Mouse (Mus musculus) liver, postnatal 0 days (tissue): ENCODE measurements around the gene Hmgxb4. TPM values are rescaled to one million over a fixed set of nuclear protein-coding genes. Genes with fewer than 3 reads are reported as not detected.

ENCODE experiments used
- ATAC-seq: fragments of 200-750 bp; cut with Nextera tagmentation; 2 replicates; pipeline ENCODE4 v1.8.0; 2017; ENCODE audit warnings: mild to moderate bottlenecking, moderate library complexity
- DNase-seq: peaks from one replicate; pipeline ENCODE4 v3.0.0-alpha.2; 2016
- H3K27ac ChIP-seq: fragments of 300-500 bp; sonication (generic); 2 replicates; pipeline ENCODE4 v1.5.1; 2014; ENCODE audit warnings: antibody characterized with exemption, moderate library complexity, mild to moderate bottlenecking, low read depth
- H3K27me3 ChIP-seq: fragments of 300-500 bp; sonication (generic); 2 replicates; pipeline ENCODE4 v1.6.1; 2014; ENCODE audit warnings: low read length, control low read depth, mixed read lengths; ENCODE audit not compliant: insufficient read depth
- H3K36me3 ChIP-seq: fragments of 300-500 bp; sonication (generic); replicated peaks from 2 replicates; pipeline ENCODE4 v1.6.1; 2014; ENCODE audit warnings: mild to moderate bottlenecking, control low read depth, low read length, moderate library complexity, mixed read lengths; ENCODE audit not compliant: insufficient read depth
- H3K4me1 ChIP-seq: fragments of 300-500 bp; sonication (generic); 2 replicates; pipeline ENCODE4 v1.6.1; 2014; ENCODE audit warnings: antibody characterized with exemption, mild to moderate bottlenecking, control low read depth; ENCODE audit not compliant: insufficient read depth
- H3K4me2 ChIP-seq: fragments of 300-500 bp; sonication (generic); 2 replicates; pipeline ENCODE4 v1.6.1; 2014; ENCODE audit warnings: low read depth, mild to moderate bottlenecking, low read length, moderate library complexity, mixed read lengths
- H3K4me3 ChIP-seq: fragments of 300-500 bp; sonication (generic); 2 replicates; pipeline ENCODE4 v1.5.1; 2014; ENCODE audit warnings: low read depth, low read length
- H3K9ac ChIP-seq: fragments of 300-500 bp; sonication (generic); replicated peaks from 2 replicates; pipeline ENCODE4 v1.6.1; 2014; ENCODE audit warnings: mild to moderate bottlenecking, moderate library complexity
- H3K9me3 ChIP-seq: fragments of 300-500 bp; sonication (generic); 2 replicates; pipeline ENCODE4 v1.6.1; 2016; ENCODE audit warnings: mild to moderate bottlenecking, control low read depth, low read length, mixed read lengths
- CTCF ChIP-seq: sonication (generic); IDR thresholded peaks from 2 replicates; pipeline ENCODE4 v1.5.1; 2016; ENCODE audit warnings: antibody characterized with exemption, low read depth
- EP300 ChIP-seq: IDR thresholded peaks from 2 replicates; pipeline ENCODE4 v1.6.1; 2016; ENCODE audit warnings: antibody characterized with exemption, low read depth, mild to moderate bottlenecking
- WGBS: fragments of 180-500 bp; shearing (Covaris S2); extraction: QIAGEN DNeasy Blood & Tissue Kit; methylation state at CpG from one replicate; pipeline ENCODE4 v1.1.7; 2014; ENCODE audit not compliant: insufficient replicate concordance; 5-methylcytosine and 5-hydroxymethylcytosine counted together
- polyA plus RNA-seq: library from polyadenylated mRNA; unstranded; fragments of >200 nt; fragmentation: Nextera tagmentation; extraction: Ambion mirVana; gene quantifications from 2 replicates; pipeline ENCODE4 v1.2.1, GENCODE M21; 2015

Gene Hmgxb4
- polyA plus RNA-seq, 1 experiment from 2014 or later, result 6.6 TPM

DNA sequence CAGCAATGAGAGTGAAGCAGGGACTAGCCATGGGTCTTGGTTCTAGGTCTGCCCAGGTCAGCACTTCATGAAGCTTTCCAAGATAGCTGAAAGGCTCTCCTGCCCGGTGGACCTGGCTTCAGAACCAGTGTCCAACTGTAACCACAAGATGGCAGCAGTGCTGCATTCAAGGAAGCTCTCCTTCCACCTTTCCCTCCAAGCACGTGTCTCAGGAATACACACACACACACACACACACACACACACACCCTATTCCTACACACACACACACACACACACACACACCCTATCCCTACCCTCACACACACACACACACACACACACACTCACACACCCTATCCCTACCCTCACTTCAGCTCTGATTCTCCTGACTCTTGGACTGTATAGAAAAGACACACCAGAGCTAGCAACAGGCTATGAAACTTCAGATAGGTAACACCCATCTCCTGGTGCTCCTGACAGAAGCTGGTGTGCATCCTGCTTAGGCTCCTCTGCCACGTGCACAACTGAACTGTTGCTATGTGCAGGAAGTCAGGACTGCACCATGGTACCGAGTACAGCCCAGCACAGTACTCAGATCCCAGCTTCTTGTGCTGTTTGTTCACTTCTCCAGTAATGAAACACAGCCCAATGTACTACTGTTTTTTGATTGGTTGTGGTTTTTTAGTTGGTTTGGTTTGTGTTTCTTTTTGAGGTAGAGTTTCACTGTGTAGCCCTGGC, 78.6 kb downstream of the Hmgxb4 start:
- Histone ChIP-seq H3K4me1 (peaks cover 5% of the 10 kb centered on the region; the same call in 1 of the 2 replicates), H3K4me2 (no peak overlapping the region), H3K4me3 (no peak overlapping the region), H3K9me3 (no peaks in the 10 kb centered on the region), H3K9ac (no peak overlapping the region), H3K27ac (no peak overlapping the region), H3K36me3 (no peaks in the 10 kb centered on the region), H3K27me3 (no peaks in the 10 kb centered on the region)
- TF ChIP-seq CTCF, result peak; percentile 97
- TF ChIP-seq EP300, result no peak
- 19% methylated on average over 4 of the region's 4 CpGs for WGBS
- peak; percentile 81 for ATAC-seq
- DNase-seq, result peak; percentile 84

DNA sequence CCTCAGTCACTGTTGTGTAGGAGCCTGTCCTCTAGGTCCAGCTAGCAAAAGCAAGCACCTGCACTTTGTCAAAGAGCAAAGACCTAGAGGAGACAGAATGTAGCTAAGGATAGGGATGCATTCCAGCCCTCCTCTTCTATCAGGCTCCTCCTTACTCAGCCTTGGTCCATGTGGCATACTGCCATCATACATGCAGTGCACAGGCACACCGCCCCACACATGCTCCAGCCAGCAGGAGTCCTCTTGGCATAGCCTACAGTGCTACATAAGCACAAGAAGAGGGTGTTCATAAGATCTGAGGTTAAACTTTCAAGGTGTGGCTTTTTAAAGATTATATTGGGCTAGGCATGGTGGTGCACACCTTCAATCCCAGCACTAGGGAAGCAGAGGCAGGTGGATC, 81.7 kb downstream of the Hmgxb4 start:
- ATAC-seq (no peak), DNase-seq (no peak)
- H3K27me3 ChIP-seq, result no peaks in the 10 kb centered on the region
- H3K4me1 ChIP-seq, result no peaks in the 10 kb centered on the region; the same call in 1 of the 2 replicates
- H3K4me2 ChIP-seq, result no peak overlapping the region
- no peak overlapping the region for H3K27ac ChIP-seq
- H3K9me3 ChIP-seq, result no peaks in the 10 kb centered on the region
- H3K4me3 ChIP-seq, result no peak overlapping the region
- TF ChIP-seq CTCF (no peak), EP300 (no peak)
- no peaks in the 10 kb centered on the region for H3K36me3 ChIP-seq
- WGBS, result 86% methylated on average over 1 of the region's 1 CpGs
- no peak overlapping the region for H3K9ac ChIP-seq

DNA sequence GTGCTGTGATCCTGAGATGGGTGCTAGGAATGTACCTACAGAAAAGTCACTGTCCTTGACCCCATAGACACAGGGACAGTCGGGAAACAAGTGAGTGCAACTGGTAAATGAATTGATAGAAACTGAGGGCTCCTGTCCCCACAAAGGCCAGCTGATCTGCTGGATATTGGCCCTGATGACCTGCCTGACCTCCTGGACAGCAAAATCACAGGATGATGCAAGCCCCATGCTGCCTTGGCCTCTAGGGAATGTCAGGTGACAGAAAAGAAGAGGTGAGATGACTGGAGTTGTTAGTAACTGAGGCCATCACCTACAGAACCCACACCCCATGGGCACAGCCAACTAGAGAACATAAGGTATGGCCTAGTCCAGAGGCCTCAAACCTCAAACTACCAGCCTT, 85.1 kb downstream of the Hmgxb4 start:
- no peak overlapping the region for H3K4me2 ChIP-seq
- no peak for TF ChIP-seq EP300
- TF ChIP-seq CTCF, result no peak
- H3K9me3 ChIP-seq, result no peaks in the 10 kb centered on the region
- no peak overlapping the region for H3K4me3 ChIP-seq
- no peaks in the 10 kb centered on the region for H3K36me3 ChIP-seq
- no peak for DNase-seq
- H3K27ac ChIP-seq, result no peak overlapping the region
- no peaks in the 10 kb centered on the region for H3K27me3 ChIP-seq
- H3K9ac ChIP-seq, result no peak overlapping the region
- 59% methylated on average over 1 of the region's 1 CpGs for WGBS
- ATAC-seq, result peak; percentile 65
- peaks cover 12% of the 10 kb centered on the region for H3K4me1 ChIP-seq

DNA sequence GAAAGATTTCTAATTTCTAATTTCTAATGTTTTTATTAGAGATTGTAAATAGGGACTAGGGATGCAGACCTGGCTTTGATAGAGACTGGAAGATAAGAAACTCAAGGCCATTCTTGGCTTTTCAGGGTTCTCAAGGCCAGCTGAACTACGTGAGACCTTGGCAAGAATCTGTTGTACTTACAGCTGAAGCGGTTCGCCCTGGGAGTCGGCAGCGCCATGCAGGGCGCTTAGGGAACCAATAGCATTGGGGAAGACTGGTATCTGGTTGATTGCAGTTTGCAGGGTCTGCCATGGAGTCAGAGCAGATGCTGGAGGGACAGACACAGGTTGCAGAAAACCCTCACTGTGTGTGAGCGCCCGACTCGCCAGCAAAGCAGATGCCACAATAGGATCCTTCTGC, 85.7 kb downstream of the Hmgxb4 start:
- DNase-seq (no peak), ATAC-seq (no peak)
- TF ChIP-seq EP300 (no peak), CTCF (no peak)
- no peak overlapping the region for H3K27ac ChIP-seq
- H3K36me3 ChIP-seq, result no peaks in the 10 kb centered on the region
- H3K4me3 ChIP-seq, result no peak overlapping the region
- WGBS, result 92% methylated on average over 9 of the region's 9 CpGs
- no peaks in the 10 kb centered on the region for H3K9me3 ChIP-seq
- no peak overlapping the region for H3K4me2 ChIP-seq
- no peaks in the 10 kb centered on the region for H3K27me3 ChIP-seq
- no peak overlapping the region for H3K9ac ChIP-seq
- H3K4me1 ChIP-seq, result peaks cover 16% of the 10 kb centered on the region

Other genes starting within 250 kb of the Hmgxb4 start
- gene Isx, start 120.2 kb upstream of the Hmgxb4 start, polyA plus RNA-seq, result not detected in 2 replicates
- 16.6 and 17.9 TPM in 2 replicates for gene Tom1, start 40.3 kb downstream of the Hmgxb4 start, polyA plus RNA-seq
- 155 and 160 TPM in 2 replicates for gene Hmox1, start 100.3 kb downstream of the Hmgxb4 start, polyA plus RNA-seq
- 43.5 and 55.4 TPM in 2 replicates for gene Mcm5, start 116.2 kb downstream of the Hmgxb4 start, polyA plus RNA-seq
- 0.09 TPM in 2 replicates for gene Rasd2, start 220.6 kb downstream of the Hmgxb4 start, polyA plus RNA-seq